Comparison of ENCODE assay signal across 10 mouse cellular contexts in the genomic region with DNA sequence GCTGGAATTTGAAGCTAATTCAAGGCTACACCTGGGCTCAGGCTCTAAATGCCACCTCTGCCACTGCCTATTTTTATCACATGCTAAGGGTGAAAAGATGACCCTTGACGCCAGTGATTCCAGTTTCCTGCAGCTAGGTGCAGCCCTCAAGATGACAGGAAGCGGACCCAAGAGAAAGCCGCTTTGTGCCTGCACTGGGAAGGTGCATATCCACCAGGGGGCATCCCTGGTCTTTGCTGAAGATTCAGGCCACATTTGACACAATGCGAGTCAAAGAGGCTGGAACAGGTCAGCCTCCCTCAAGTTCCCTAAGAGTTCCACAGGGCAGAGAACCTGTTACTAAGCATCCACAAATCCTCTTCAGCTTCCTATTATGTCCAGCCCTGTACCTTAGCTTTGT. TPM values are rescaled to one million over a fixed set of nuclear protein-coding genes. Genes with fewer than 3 reads are reported as not detected.
DNase-seq lines count a peak whose midpoint lies in the region; ATAC-seq lines count a peak whose summit lies in the region.
"Had no signal": no experiment of that assay in that cellular context is flagged by ENCODE, and none has a peak within 500 bp of the region (broad histone marks: within the 10 kb centered on the region; RNA-seq: fewer than 3 reads in every experiment).

No protein-coding gene starts in this region.

- H3K27ac ChIP-seq in kidney, embryonic 14.5 days (ENCODE audit: low read depth, low read length): no peak overlapping the region
- H3K27ac ChIP-seq: embryonic facial prominence, embryonic 13.5 days; midbrain, embryonic 12.5 days had no signal

- peak; percentile 52; the same call in 1 of the 2 replicates for ATAC-seq in kidney, embryonic 14.5 days (ENCODE audit: low FRiP score, low TSS enrichment)

- H3K9ac ChIP-seq in kidney, embryonic 14.5 days (ENCODE audit: low read depth, low read length): no peak overlapping the region
- H3K9ac ChIP-seq: embryonic facial prominence, embryonic 13.5 days; midbrain, embryonic 12.5 days had no signal

- H3K27me3 ChIP-seq in kidney, embryonic 14.5 days (ENCODE audit: control insufficient read depth, insufficient read depth, low read length): no peaks in the 10 kb centered on the region
- H3K27me3 ChIP-seq: embryonic facial prominence, embryonic 13.5 days; midbrain, embryonic 12.5 days had no signal

- no peaks in the 10 kb centered on the region for H3K9me3 ChIP-seq in kidney, embryonic 14.5 days (ENCODE audit: control insufficient read depth, low read length)
- H3K9me3 ChIP-seq: embryonic facial prominence, embryonic 13.5 days; midbrain, embryonic 12.5 days had no signal

- H3K4me2 ChIP-seq in kidney, embryonic 14.5 days (replicated peaks; ENCODE audit: low read depth, low read length): no peak overlapping the region
- H3K4me2 ChIP-seq: embryonic facial prominence, embryonic 13.5 days; midbrain, embryonic 12.5 days had no signal

- no peaks in the 10 kb centered on the region for H3K36me3 ChIP-seq in kidney, embryonic 14.5 days (ENCODE audit: control insufficient read depth, insufficient read depth, low read length)
- H3K36me3 ChIP-seq: embryonic facial prominence, embryonic 13.5 days; midbrain, embryonic 12.5 days had no signal

- no peak overlapping the region for H3K4me3 ChIP-seq in kidney, embryonic 14.5 days (ENCODE audit: low read length)
- H3K4me3 ChIP-seq: embryonic facial prominence, embryonic 13.5 days; midbrain, embryonic 12.5 days had no signal

- H3K4me1 ChIP-seq in kidney, embryonic 14.5 days (ENCODE audit: control insufficient read depth, insufficient read depth, low read length): no peaks in the 10 kb centered on the region
- H3K4me1 ChIP-seq: embryonic facial prominence, embryonic 13.5 days; midbrain, embryonic 12.5 days had no signal

- WGBS in kidney, embryonic 14.5 days: 30% methylated on average over 4 of the region's 4 CpGs

- DNase-seq in 416B (ENCODE audit: low read depth) (peak; percentile 77), liver (peak; percentile 75)
- peak; percentile 81 for DNase-seq in Muller cell, postnatal 12 days (ENCODE audit: inconsistent ontology term)
- peak; percentile 69 for DNase-seq in cerebellum, adult 9-11 months
- peak; percentile 82 for DNase-seq in gastrocnemius, postnatal 10 days
- DNase-seq in ovary, adult 18-20 months (ENCODE audit: low spot score): peak; percentile 36
- peak; percentile 86 for DNase-seq in thymus, postnatal 0 days (ENCODE audit: low spot score)

RNA-seq across cellular contexts. Expression of gene Kdm2b, which starts 21.3 kb away (rescaled TPM):
- 10 to 100 TPM; 18.4 to 23.8 TPM for total RNA-seq in gastrocnemius, postnatal 10 days (2021)
- polyA plus RNA-seq in kidney, embryonic 14.5 days (2014; fragmentation: Nextera tagmentation; extraction: Ambion mirVana): 59.1 and 105 TPM in 2 replicates
- 29.6 and 31.8 TPM in 2 replicates for polyA plus RNA-seq in thymus, postnatal 0 days (2015; fragmentation: Nextera tagmentation; extraction: Ambion mirVana)

RNA-seq across cellular contexts. Expression of gene Orai1, which starts 46.6 kb away (rescaled TPM):
- total RNA-seq in gastrocnemius, postnatal 10 days (2021): 10 to 100 TPM; 43.8 to 45.4 TPM
- polyA plus RNA-seq in kidney, embryonic 14.5 days (2014; fragmentation: Nextera tagmentation; extraction: Ambion mirVana): 21.5 and 23.2 TPM in 2 replicates
- polyA plus RNA-seq in thymus, postnatal 0 days (2015; fragmentation: Nextera tagmentation; extraction: Ambion mirVana): 16.1 and 17.3 TPM in 2 replicates

Comparison
In these comparisons a context has a peak if more than half of its experiments do, and no peak if none do; other contexts are left out.
1. DNase-seq: peak in every context shown above with its lines; median percentile 86 in thymus, postnatal 0 days; 82 in gastrocnemius, postnatal 10 days; 81 in Muller cell, postnatal 12 days; 77 in 416B; 75 in liver; 69 in cerebellum, adult 9-11 months; 36 in ovary, adult 18-20 months.